8 mouse cellular contexts compared by ENCODE assay signal in the genomic region with DNA sequence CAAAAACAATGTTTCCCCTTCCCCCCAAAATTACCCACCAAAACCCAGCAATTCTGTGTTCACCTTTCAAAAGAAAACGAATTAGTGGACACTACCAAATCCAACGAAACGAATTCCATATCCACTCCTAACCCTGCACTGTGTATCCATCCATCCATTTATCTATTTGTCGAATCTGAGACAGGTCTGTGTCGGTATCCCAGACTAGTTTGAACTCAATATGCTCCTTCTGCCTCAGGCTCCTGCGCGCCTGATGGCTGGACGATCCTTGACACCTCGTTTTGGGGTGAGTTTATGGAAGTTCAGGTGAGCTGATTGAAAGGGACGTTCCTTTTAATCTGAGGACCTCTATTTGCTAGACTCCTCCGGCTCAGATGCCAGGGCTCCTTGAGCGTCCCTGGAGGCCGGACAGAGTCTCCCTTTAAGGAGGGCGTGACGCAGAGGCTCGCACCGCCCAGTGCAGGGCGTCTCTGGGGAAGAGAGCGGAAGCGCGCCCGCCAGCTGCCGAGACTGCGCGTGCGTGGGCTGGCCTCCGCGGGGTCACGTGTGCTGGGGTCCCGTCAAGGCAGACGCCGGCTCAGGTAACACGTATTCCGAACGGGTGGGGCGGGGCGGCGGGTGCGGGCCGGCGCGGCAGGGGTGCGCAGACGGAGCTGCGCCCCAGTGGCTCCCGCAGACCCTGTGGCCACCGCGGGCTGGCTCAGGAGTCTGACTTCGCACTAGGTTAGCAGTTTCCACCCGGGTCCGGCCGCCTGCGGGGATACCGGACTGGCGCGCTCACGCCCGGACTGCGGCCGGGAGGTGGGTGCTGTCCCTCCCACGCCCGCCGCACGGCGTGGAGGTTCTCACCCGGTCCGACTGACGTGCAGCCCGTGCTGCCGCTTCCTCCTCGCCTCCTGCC. TPM values are rescaled to one million over a fixed set of nuclear protein-coding genes. Genes with fewer than 3 reads are reported as not detected.
DNase-seq lines count a peak whose midpoint lies in the region; ATAC-seq and TF ChIP-seq lines count a peak whose summit lies in the region.

Vps8 (plus strand) TSS at position 474 of the 901 bp plus-strand sequence.

- H3K4me1 ChIP-seq in hindbrain, embryonic 14.5 days (replicated peaks; ENCODE audit: control insufficient read depth, insufficient read depth, low read length) = peaks cover 10% of the 10 kb centered on the region

- in situ Hi-C loops in Patski (cut with MboI; ENCODE audit: low pct_unique_long_range_greater_than_20kb) = no loop called here

- TF ChIP-seq CTCF in Patski (IDR thresholded peaks at IDR 0.05) = no peak

- POLR2A ChIA-PET in Patski (lab: Charles Lee) = no interaction called here

- no peaks in the 10 kb centered on the region for H3K36me3 ChIP-seq in hindbrain, embryonic 14.5 days (replicated peaks; ENCODE audit: control insufficient read depth, insufficient read depth)

- DNase-seq in Patski (ENCODE audit: low read depth, low spot score) = peak; percentile 51
- DNase-seq in cerebellum, postnatal 14 days = peak; percentile 90 to 91
- DNase-seq in frontal cortex, postnatal 25 days (ENCODE audit: low spot score in 2 of 2) = peak; percentile 74 to 86
- DNase-seq in hindbrain, embryonic 14.5 days (ENCODE audit: low spot score) = peak; percentile 93
- DNase-seq in layer of hippocampus, postnatal 36 days = peak; percentile 88 to 89
- peak; percentile 94 for DNase-seq in lung, postnatal 36 days
- peak; percentile 96 for DNase-seq in retina, postnatal 1 day
- DNase-seq in urinary bladder, adult 18-20 months (ENCODE audit: low spot score in 2 of 2) = peak; percentile 84 to 86

- 1% methylated on average over 61 of the region's 71 CpGs for WGBS in hindbrain, embryonic 14.5 days

- no peaks in the 10 kb centered on the region for H3K27me3 ChIP-seq in Patski
- H3K27me3 ChIP-seq in hindbrain, embryonic 14.5 days (ENCODE audit: control insufficient read depth, insufficient read depth, low read length) = no peaks in the 10 kb centered on the region

- peak within 1 kb of the TSS; percentile 91 for H3K4me3 ChIP-seq in hindbrain, embryonic 14.5 days (replicated peaks; ENCODE audit: low read length)

- H3K4me2 ChIP-seq in hindbrain, embryonic 14.5 days (replicated peaks) = peak within 1 kb of the TSS; percentile 92

- peak within 1 kb of the TSS; percentile 93 for H3K9ac ChIP-seq in hindbrain, embryonic 14.5 days

- CTCF ChIA-PET in Patski (lab: Charles Lee) = interaction anchor here (0.8 to 3.0 kb wide), 3 partner anchors 11 to 230 kb away, joined by 3 to 10 read pairs (median 3); no protein-coding TSS in a partner anchor

- no peaks in the 10 kb centered on the region for H3K9me3 ChIP-seq in hindbrain, embryonic 14.5 days (ENCODE audit: control insufficient read depth, low read length)

- peak; percentile 96 for ATAC-seq in Patski
- peak; percentile 97 for ATAC-seq in hindbrain, embryonic 14.5 days (ENCODE audit: low FRiP score)

- H3K27ac ChIP-seq in hindbrain, embryonic 14.5 days = peak within 1 kb of the TSS; percentile 78

RNA-seq across cellular contexts. Expression of gene Vps8, which starts in this region (rescaled TPM):
- polyA plus RNA-seq in Patski (2021) = 18.9 TPM
- polyA plus RNA-seq in hindbrain, embryonic 14.5 days (2014; fragmentation: Nextera tagmentation; extraction: Ambion mirVana) = 37.0 and 40.7 TPM in 2 replicates
- total RNA-seq in layer of hippocampus, postnatal 36 days (2021) = 10 to 100 TPM; 48.1 to 54.7 TPM

Comparison
In these comparisons a context has a peak if more than half of its experiments do, and no peak if none do; other contexts are left out.
1. Peak in every context shown above with its lines: DNase-seq, ATAC-seq, H3K4me3 ChIP-seq and H3K27ac ChIP-seq.